Mouse (Mus musculus) left cerebral cortex, postnatal 4 days (tissue): ENCODE data around the gene Ddb2. TPM values are rescaled to one million over a fixed set of nuclear protein-coding genes. Genes with fewer than 3 reads are reported as not detected.

Experiments
- DNase-seq: peaks from one replicate; pipeline ENCODE4 v3.0.0-alpha.2; 2022
- intact Hi-C: fragments of 180-260 bp; cut with DNase I; formaldehyde crosslinking; loops from one replicate; pipeline ENCODE4 v1.15.1; 2025
- total RNA-seq, 2 experiments: library from RNA; stranded (reverse); gene quantifications; 2 replicates each; pipeline ENCODE4 v1.2.3; 2021

The Ddb2 gene
- 10 to 100 TPM; 12.3 to 12.8 TPM for total RNA-seq

GRCm38 (mm10) chr2:91236601-91237510, at the start of gene Ddb2:
Ddb2 (minus strand) TSS chr2:91236982.
- DNase-seq: peak; percentile 98
- intact Hi-C loops: no loop called here

GRCm38 (mm10) chr2:91285885-91286505, 49.2 kb upstream of the Ddb2 start:
- DNase-seq: peak; percentile 86
- intact Hi-C loops: loop anchor here (2.0 kb wide), 1 partner anchor 195 kb away; no protein-coding TSS in a partner anchor

DNA sequence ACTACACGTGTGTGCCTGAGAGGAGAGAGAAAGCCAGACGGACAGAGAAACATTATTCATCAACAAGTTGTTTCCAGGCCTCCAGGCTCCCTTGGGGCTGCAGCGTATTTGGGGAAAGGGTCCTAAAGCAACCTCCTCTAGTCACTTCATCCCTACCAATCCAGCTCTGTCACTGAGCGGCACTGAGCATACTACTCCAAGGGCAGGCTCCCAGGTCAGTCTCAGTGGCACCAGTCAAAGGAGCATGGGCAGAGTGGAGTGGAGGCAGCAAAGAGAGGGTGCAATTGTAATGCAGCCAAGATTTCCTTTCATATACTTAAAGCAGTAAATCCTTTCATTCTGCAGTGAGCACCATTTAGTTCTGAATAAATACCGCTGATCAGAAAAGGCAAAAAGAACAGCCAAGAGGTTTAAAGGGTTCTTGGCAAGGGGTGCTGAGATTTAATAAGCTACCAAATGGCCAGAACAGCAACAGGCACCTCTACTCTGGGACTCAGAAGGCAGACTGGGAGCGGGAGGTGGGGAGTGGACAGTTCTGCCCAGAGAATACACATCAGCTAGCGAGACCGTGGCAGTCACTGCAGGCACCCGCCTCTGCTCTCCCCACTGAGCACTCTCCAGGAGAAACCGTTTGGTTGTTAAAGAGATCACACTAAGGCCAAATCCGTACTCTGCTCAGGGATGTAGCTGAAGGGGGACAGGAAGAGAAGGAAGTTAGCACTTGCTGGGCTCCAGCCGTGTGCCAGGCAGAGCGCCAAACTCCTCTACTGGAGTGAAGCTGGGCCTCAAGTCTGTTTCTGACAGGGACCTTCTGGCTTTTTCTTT, 47.8 kb upstream of the Ddb2 start:
- intact Hi-C loops: loop anchor here (2.0 kb wide), 1 partner anchor 196 kb away; no protein-coding TSS in a partner anchor
- peak; percentile 83 for DNase-seq

GRCm38 (mm10) chr2:91283972-91284371, 47.2 kb upstream of the Ddb2 start:
- intact Hi-C loops: loop anchor here (2.0 kb wide), 1 partner anchor 197 kb away; no protein-coding TSS in a partner anchor
- no peak for DNase-seq

DNA sequence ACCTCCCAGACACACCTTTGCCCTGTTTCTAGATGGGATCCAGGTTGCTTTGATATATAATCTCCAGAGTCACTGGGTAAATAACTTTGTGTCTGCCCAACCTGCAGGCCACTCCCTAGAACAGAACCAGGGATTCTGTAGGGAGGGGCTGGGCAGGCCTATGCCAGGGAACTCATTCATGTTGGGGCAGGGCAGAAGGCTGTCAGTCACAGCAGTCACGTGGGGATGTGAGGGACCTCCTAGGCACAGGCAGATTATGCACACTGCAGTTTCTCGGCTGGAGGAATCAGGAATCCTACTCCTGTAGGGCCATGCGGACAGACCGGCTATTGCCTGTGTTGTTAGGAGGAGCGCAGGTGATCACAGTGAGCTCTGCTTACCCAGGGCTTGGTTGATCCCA, 44.6 kb upstream of the Ddb2 start:
- DNase-seq: no peak
- intact Hi-C loops: no loop called here

- intact Hi-C loops: no loop called here
- no peak for DNase-seq
Observed at GRCm38 (mm10) chr2:91279372-91279755, 42.6 kb upstream of the Ddb2 start.

DNA sequence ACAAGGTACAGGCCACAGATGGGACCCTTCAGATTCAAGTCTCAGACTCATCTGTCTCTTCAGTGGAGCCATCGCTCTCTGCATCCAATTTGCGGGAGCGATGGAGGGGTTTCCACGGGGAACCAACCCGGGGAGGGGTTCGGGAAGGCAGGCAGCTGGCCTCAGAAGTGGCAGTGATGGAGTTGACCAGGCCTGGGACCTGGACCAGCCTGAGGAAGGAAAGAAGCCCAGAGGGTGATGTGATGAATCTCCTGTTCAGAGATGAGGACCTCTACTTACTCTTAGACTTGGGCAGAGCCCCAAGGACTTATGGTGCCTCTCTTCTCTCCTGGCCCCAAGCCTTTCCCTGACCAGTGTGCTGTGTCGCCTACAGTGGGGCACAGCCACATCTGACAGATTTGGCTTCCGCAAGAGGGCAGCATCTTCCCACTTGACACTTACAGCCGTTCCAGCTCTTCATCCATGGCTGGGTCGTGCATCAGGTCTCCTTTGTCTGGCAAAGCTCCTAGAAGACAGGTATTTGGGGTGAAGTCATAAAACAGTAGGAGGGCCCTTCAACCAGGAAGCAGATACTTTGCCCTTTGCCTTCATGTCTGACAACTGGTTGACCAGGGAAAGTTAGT, 42.1 kb upstream of the Ddb2 start:
- intact Hi-C loops: no loop called here
- DNase-seq: peak; percentile 74

- no peak for DNase-seq
- intact Hi-C loops: no loop called here
Observed at GRCm38 (mm10) chr2:91269687-91270133, 32.9 kb upstream of the Ddb2 start.

DNA sequence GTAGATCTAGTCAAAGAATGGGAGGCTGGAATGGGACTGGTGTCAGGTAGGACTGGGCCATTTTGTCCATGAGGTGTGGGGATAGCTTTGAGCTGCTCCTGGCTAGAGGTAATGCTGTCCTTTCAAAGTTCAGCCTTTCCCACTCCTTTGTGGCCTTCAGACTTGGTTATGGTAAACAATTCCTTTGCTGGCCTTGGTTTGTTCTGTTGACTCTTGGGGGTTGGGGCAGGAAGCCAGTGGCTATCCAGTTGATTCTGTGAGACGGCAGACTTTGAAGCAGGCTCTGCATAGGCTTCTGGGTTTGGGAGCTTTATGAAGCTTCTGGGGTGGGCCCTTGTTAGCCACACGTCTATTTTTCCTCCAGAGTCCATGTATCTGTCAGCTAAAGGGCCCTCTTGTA, 31.9 kb upstream of the Ddb2 start:
- no peak for DNase-seq
- intact Hi-C loops: no loop called here

DNA sequence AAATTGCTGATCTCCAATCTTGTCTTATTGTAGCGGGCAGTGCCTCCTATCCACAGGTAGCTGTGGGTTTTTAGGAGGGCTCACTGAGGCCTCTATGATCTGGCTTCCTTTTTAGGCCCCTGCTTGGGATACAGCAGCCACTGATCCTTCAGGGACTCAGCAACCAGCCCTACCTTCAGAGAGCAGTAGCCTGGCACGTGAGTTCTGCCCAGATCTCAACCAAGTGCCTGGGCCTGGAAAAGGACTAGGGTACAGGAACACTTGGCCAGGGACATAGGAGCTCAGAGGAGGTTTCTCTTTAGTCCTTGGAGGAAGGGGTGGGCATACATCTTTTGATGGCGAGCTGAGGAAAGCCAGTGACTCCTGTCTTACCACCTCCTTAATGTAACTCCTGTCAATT, 31.3 kb upstream of the Ddb2 start:
- intact Hi-C loops: no loop called here
- DNase-seq: no peak

DNA sequence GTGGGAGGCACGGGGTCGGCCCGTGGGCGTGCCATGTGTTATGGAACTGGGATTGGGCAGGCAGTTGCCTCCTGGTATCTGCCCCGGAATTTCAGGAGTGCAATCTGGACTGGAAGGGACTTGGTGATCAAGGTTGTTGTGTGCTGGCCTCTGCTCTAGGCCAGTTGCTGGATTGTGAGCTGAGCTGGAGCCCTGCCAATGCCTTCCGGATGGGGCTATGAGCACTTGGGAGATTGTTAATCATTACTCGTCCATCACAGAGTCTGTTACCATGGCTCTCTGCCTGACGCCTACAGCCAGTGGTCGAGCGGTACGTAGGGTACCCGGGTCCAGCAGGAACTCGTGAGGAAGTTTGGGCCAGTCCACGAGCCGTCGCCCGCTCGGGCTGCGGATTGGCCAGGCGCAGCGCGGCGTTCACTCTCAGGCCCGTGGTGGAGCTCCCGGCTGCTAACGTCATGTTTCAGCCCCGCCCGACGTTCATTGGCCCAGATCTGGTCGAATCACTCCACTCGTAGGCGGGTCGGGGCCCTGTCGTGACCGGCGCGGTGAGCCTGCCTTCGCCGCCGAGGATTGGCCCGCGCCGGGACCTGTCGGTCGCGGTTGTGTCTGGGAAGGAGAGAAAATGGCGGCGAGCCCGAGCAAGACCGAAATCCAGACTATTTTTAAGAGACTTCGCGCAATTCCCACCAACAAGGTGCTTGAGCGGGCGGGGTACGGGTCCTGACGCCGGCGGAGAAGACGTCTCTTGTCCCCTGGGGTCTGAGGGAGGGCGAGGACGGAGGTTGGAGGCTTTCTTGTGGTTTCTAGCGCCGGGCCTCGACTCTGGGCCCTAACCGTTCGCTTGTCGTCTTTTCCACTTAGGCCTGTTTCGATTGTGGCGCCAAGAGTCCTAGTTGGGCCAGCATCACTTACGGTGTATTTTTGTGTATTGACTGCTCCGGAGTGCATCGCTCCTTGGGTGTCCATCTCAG, 28.2 kb upstream of the Ddb2 start, which contains the start of gene Arfgap2:
TSS of gene Arfgap2 (plus strand) at position 264 of the 971 bp plus-strand sequence.
- intact Hi-C loops: no loop called here
- DNase-seq: peak; percentile 98

- intact Hi-C loops: no loop called here
- no peak for DNase-seq
Observed at GRCm38 (mm10) chr2:91263692-91264660, 27.2 kb upstream of the Ddb2 start.

DNA sequence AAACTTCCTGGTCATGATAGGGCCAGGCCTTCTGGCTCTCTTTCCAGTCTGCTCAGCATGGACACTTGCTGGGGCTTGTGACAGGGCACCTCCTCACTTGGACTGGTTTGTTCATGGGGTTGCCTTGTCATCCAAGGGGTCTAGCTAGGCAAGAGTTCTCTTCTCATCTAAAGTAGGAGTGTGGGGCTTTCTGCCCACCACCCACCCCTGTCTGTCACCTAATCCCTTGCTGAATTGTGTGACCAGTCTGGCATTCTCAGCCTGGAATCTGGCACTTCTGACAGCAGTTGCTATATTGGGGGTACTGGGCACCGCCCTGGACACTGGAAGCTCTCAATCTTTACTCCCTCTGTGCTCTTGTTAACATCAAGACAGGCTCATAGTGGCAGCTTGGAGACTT, 22.7 kb upstream of the Ddb2 start:
- no peak for DNase-seq
- intact Hi-C loops: no loop called here

GRCm38 (mm10) chr2:91258830-91259229, 22.0 kb upstream of the Ddb2 start:
- intact Hi-C loops: no loop called here
- no peak for DNase-seq

DNA sequence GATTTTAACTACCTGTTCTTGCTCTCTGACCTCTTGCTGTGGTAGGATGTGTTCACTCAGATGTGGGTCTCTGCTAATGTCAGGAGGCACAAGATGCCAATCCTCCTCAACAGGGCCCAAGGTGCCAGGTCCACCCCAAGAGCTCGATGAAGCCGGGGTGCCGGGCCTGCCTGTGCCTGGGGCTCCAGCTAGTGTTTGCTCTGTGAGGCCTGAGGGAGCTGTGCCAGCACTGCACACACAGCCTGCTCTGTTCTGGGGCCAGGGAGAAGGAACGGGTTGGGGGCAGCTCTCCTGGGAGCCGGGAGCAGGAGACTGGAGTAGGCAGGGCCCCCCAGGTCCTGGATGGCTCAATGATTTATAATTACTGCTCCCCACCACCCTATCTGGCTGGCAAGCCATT, 21.3 kb upstream of the Ddb2 start:
- intact Hi-C loops: no loop called here
- peak; percentile 58 for DNase-seq

GRCm38 (mm10) chr2:91257126-91257980, 20.6 kb upstream of the Ddb2 start:
- intact Hi-C loops: no loop called here
- DNase-seq: peak; percentile 72
